Mouse (Mus musculus) kidney, embryonic 14.5 days (tissue): ENCODE measurements at regions not wholly inside any gene's neighbourhood (a gene's known extent, or its start where the extent isn't known, plus 50 kb on each side); places are given as distances from the start of the nearest gene placed in this dataset.

Source experiments
- ATAC-seq: fragments of 200-750 bp; cut with Nextera tagmentation; 2 replicates; pipeline ENCODE4 v1.8.0; 2017; ENCODE audit warnings: moderate number of reproducible peaks, mild to moderate bottlenecking, moderate TSS enrichment, moderate library complexity; ENCODE audit not compliant: low FRiP score, low TSS enrichment
- H3K27ac ChIP-seq: fragments of 300-500 bp; sonication (generic); 2 replicates; pipeline ENCODE4 v1.5.1; 2014; ENCODE audit warnings: low read depth, mild to moderate bottlenecking, low read length, moderate library complexity, mixed read lengths
- H3K27me3 ChIP-seq: fragments of 300-500 bp; sonication (generic); 2 replicates; pipeline ENCODE4 v1.6.1; 2014; ENCODE audit warnings: mild to moderate bottlenecking, low read length; ENCODE audit not compliant: control insufficient read depth, insufficient read depth
- H3K36me3 ChIP-seq: fragments of 300-500 bp; sonication (generic); 2 replicates; pipeline ENCODE4 v1.6.1; 2014; ENCODE audit warnings: low read length, mixed read lengths; ENCODE audit not compliant: control insufficient read depth, insufficient read depth
- H3K4me1 ChIP-seq: fragments of 300-500 bp; sonication (generic); 2 replicates; pipeline ENCODE4 v1.6.1; 2014; ENCODE audit warnings: low read length, mixed read lengths; ENCODE audit not compliant: control insufficient read depth, insufficient read depth
- H3K4me2 ChIP-seq: fragments of 300-500 bp; sonication (generic); replicated peaks from 2 replicates; pipeline ENCODE4 v1.6.1; 2014; ENCODE audit warnings: low read depth, mild to moderate bottlenecking, low read length
- H3K4me3 ChIP-seq: fragments of 300-500 bp; sonication (generic); 2 replicates; pipeline ENCODE4 v1.5.1; 2014; ENCODE audit warnings: mild to moderate bottlenecking, low read length
- H3K9ac ChIP-seq: fragments of 300-500 bp; sonication (generic); 2 replicates; pipeline ENCODE4 v1.6.1; 2014; ENCODE audit warnings: low read depth, mild to moderate bottlenecking, low read length, moderate library complexity
- H3K9me3 ChIP-seq: fragments of 300-500 bp; sonication (generic); 2 replicates; pipeline ENCODE4 v1.6.1; 2016; ENCODE audit warnings: low read length; ENCODE audit not compliant: control insufficient read depth
- WGBS: fragments of 180-500 bp; shearing (Covaris S2); extraction: QIAGEN DNeasy Blood & Tissue Kit; methylation state at CpG from one replicate; pipeline ENCODE4 v1.1.7; 2014; 5-methylcytosine and 5-hydroxymethylcytosine counted together

- ATAC-seq = no peak
- Histone ChIP-seq H3K27ac (no peak overlapping the region), H3K4me1 (no peaks in the 10 kb centered on the region), H3K4me2 (no peak overlapping the region), H3K36me3 (no peaks in the 10 kb centered on the region), H3K9ac (no peak overlapping the region), H3K4me3 (no peak overlapping the region), H3K9me3 (no peaks in the 10 kb centered on the region), H3K27me3 (no peaks in the 10 kb centered on the region)
- 88% methylated on average over 2 of the region's 2 CpGs for WGBS
These were observed 149.9 kb downstream of the Map2k4 start for GRCm38 (mm10) chr11:65638211-65638610.

- Histone ChIP-seq H3K27me3 (no peaks in the 10 kb centered on the region), H3K9me3 (no peaks in the 10 kb centered on the region), H3K4me3 (no peak overlapping the region), H3K4me1 (no peaks in the 10 kb centered on the region), H3K27ac (no peak overlapping the region), H3K36me3 (no peaks in the 10 kb centered on the region), H3K4me2 (no peak overlapping the region), H3K9ac (no peak overlapping the region)
- no peak for ATAC-seq
- WGBS = 71% methylated on average over 3 of the region's 3 CpGs
These were observed 150.9 kb downstream of the Map2k4 start for GRCm38 (mm10) chr11:65637206-65637605.

GRCm38 (mm10) chr11:65635307-65635706, 152.8 kb downstream of the Map2k4 start:
- Histone ChIP-seq H3K9me3 (no peaks in the 10 kb centered on the region), H3K4me3 (no peak overlapping the region), H3K4me1 (no peaks in the 10 kb centered on the region), H3K27ac (no peak overlapping the region), H3K9ac (no peak overlapping the region), H3K27me3 (no peaks in the 10 kb centered on the region), H3K4me2 (no peak overlapping the region), H3K36me3 (no peaks in the 10 kb centered on the region)
- no peak for ATAC-seq
- WGBS = 69% methylated on average over 4 of the region's 4 CpGs

- no peak overlapping the region for H3K4me2 ChIP-seq
- no peak for ATAC-seq
- WGBS = 67% methylated on average over 3 of the region's 3 CpGs
- no peak overlapping the region for H3K27ac ChIP-seq
- H3K9ac ChIP-seq = no peak overlapping the region
- H3K4me3 ChIP-seq = no peak overlapping the region
- no peaks in the 10 kb centered on the region for H3K27me3 ChIP-seq
- H3K4me1 ChIP-seq = no peaks in the 10 kb centered on the region
- H3K9me3 ChIP-seq = no peaks in the 10 kb centered on the region
- H3K36me3 ChIP-seq = no peaks in the 10 kb centered on the region
These were observed 156.9 kb downstream of the Map2k4 start for GRCm38 (mm10) chr11:65631164-65631563.

GRCm38 (mm10) chr11:65630436-65630835, 157.7 kb downstream of the Map2k4 start:
- Histone ChIP-seq H3K27me3 (no peaks in the 10 kb centered on the region), H3K4me2 (no peak overlapping the region), H3K36me3 (no peaks in the 10 kb centered on the region), H3K9me3 (no peaks in the 10 kb centered on the region), H3K4me3 (no peak overlapping the region), H3K4me1 (no peaks in the 10 kb centered on the region), H3K27ac (no peak overlapping the region), H3K9ac (no peak overlapping the region)
- WGBS = 79% methylated on average over 1 of the region's 1 CpGs
- no peak for ATAC-seq

- H3K27ac ChIP-seq = no peak overlapping the region
- H3K36me3 ChIP-seq = no peaks in the 10 kb centered on the region
- no peaks in the 10 kb centered on the region for H3K27me3 ChIP-seq
- ATAC-seq = no peak
- H3K4me3 ChIP-seq = no peak overlapping the region
- H3K9me3 ChIP-seq = no peaks in the 10 kb centered on the region
- no peaks in the 10 kb centered on the region for H3K4me1 ChIP-seq
- 89% methylated on average over 5 of the region's 5 CpGs for WGBS
- H3K4me2 ChIP-seq = no peak overlapping the region
- H3K9ac ChIP-seq = no peak overlapping the region
These were observed 158.8 kb downstream of the Map2k4 start for GRCm38 (mm10) chr11:65629320-65629719.

GRCm38 (mm10) chr11:65618976-65619375, 169.1 kb downstream of the Map2k4 start:
- H3K4me3 ChIP-seq = no peak overlapping the region
- no peak overlapping the region for H3K9ac ChIP-seq
- H3K27ac ChIP-seq = no peak overlapping the region
- H3K9me3 ChIP-seq = no peaks in the 10 kb centered on the region
- H3K36me3 ChIP-seq = no peaks in the 10 kb centered on the region
- no peak overlapping the region for H3K4me2 ChIP-seq
- no peaks in the 10 kb centered on the region for H3K4me1 ChIP-seq
- no peak for ATAC-seq
- H3K27me3 ChIP-seq = no peaks in the 10 kb centered on the region
- WGBS = 88% methylated on average over 4 of the region's 4 CpGs

- Histone ChIP-seq H3K27me3 (no peaks in the 10 kb centered on the region), H3K36me3 (no peaks in the 10 kb centered on the region), H3K4me1 (no peaks in the 10 kb centered on the region), H3K9ac (no peak overlapping the region), H3K4me2 (no peak overlapping the region), H3K9me3 (no peaks in the 10 kb centered on the region), H3K27ac (no peak overlapping the region), H3K4me3 (no peak overlapping the region)
- no peak for ATAC-seq
- 93% methylated on average over 3 of the region's 3 CpGs for WGBS
These were observed 177.6 kb downstream of the Map2k4 start for GRCm38 (mm10) chr11:65610536-65610935.

GRCm38 (mm10) chr11:65609056-65609455, 179.0 kb downstream of the Map2k4 start:
- no peaks in the 10 kb centered on the region for H3K27me3 ChIP-seq

More at GRCm38 (mm10) chr11:65609056-65609455, 179.0 kb downstream of the Map2k4 start:
- no peaks in the 10 kb centered on the region for H3K36me3 ChIP-seq
- H3K9ac ChIP-seq = no peak overlapping the region
- ATAC-seq = no peak
- no peaks in the 10 kb centered on the region for H3K4me1 ChIP-seq
- no peak overlapping the region for H3K4me2 ChIP-seq
- H3K27ac ChIP-seq = no peak overlapping the region
- WGBS = 71% methylated on average over 4 of the region's 4 CpGs
- H3K9me3 ChIP-seq = no peaks in the 10 kb centered on the region
- H3K4me3 ChIP-seq = no peak overlapping the region
